ENCODE assay signal across 25 mouse cellular contexts in genomic region chr17:8478554-8478953, GRCm38 (mm10). TPM values are rescaled to one million over a fixed set of nuclear protein-coding genes. Genes with fewer than 3 reads are reported as not detected.
DNase-seq lines count a peak whose midpoint lies in the region; ATAC-seq and TF ChIP-seq lines count a peak whose summit lies in the region.
"Had no signal": no experiment of that assay in that cellular context is flagged by ENCODE, and none has a peak within 500 bp of the region (broad histone marks: within the 10 kb centered on the region; RNA-seq: fewer than 3 reads in every experiment).

No protein-coding gene starts in this region.

- intact Hi-C loops in gastrocnemius, adult 2 months (cut with DNase I) = no loop called here

- H3K36me3 ChIP-seq in embryonic facial prominence, embryonic 13.5 days = no peaks in the 10 kb centered on the region
- H3K36me3 ChIP-seq in embryonic facial prominence, embryonic 10.5 days (replicated peaks) = no peaks in the 10 kb centered on the region
- no peaks in the 10 kb centered on the region for H3K36me3 ChIP-seq in heart, embryonic 10.5 days
- H3K36me3 ChIP-seq: forebrain, embryonic 15.5 days; G1E had no signal

- H3K4me3 ChIP-seq in embryonic facial prominence, embryonic 13.5 days = no peak overlapping the region
- no peak overlapping the region for H3K4me3 ChIP-seq in embryonic facial prominence, embryonic 10.5 days
- no peak overlapping the region for H3K4me3 ChIP-seq in heart, embryonic 10.5 days
- H3K4me3 ChIP-seq in gastrocnemius, adult 2 months = no peak overlapping the region
- H3K4me3 ChIP-seq: forebrain, embryonic 13.5 days; forebrain, embryonic 15.5 days had no signal

- no peaks in the 10 kb centered on the region for H3K9me3 ChIP-seq in embryonic facial prominence, embryonic 13.5 days
- no peaks in the 10 kb centered on the region for H3K9me3 ChIP-seq in embryonic facial prominence, embryonic 10.5 days
- no peaks in the 10 kb centered on the region for H3K9me3 ChIP-seq in heart, embryonic 10.5 days
- H3K9me3 ChIP-seq: forebrain, embryonic 13.5 days; forebrain, embryonic 15.5 days; G1E had no signal

- TF ChIP-seq CTCF in gastrocnemius, adult 2 months (IDR thresholded peaks at IDR 0.05) = no peak

- no peaks in the 10 kb centered on the region for H3K27me3 ChIP-seq in embryonic facial prominence, embryonic 13.5 days
- H3K27me3 ChIP-seq in embryonic facial prominence, embryonic 10.5 days (replicated peaks; ENCODE audit: low read depth, poor library complexity, severe bottlenecking) = no peaks in the 10 kb centered on the region
- H3K27me3 ChIP-seq in heart, embryonic 10.5 days (ENCODE audit: insufficient read depth, poor library complexity, severe bottlenecking) = no peaks in the 10 kb centered on the region; the same call in 1 of the 2 replicates
- H3K27me3 ChIP-seq: forebrain, embryonic 13.5 days; forebrain, embryonic 15.5 days had no signal

- H3K4me1 ChIP-seq in embryonic facial prominence, embryonic 13.5 days = no peaks in the 10 kb centered on the region
- H3K4me1 ChIP-seq in embryonic facial prominence, embryonic 10.5 days = no peaks in the 10 kb centered on the region
- no peaks in the 10 kb centered on the region for H3K4me1 ChIP-seq in heart, embryonic 10.5 days
- H3K4me1 ChIP-seq: forebrain, embryonic 13.5 days; forebrain, embryonic 15.5 days had no signal

- no peak for ATAC-seq in embryonic facial prominence, embryonic 13.5 days (ENCODE audit: insufficient number of reproducible peaks, insufficient read depth, low FRiP score, low TSS enrichment, low read depth)
- ATAC-seq: CD4-positive, CD25-positive, alpha-beta regulatory T cell, adult 4 months; forebrain, embryonic 13.5 days; forebrain, embryonic 15.5 days; forebrain, postnatal 0 days had no signal

- H3K27ac ChIP-seq in embryonic facial prominence, embryonic 13.5 days = peak overlapping the region; percentile 57
- no peak overlapping the region for H3K27ac ChIP-seq in embryonic facial prominence, embryonic 10.5 days (replicated peaks)
- H3K27ac ChIP-seq in heart, embryonic 10.5 days = no peak overlapping the region
- no peak overlapping the region for H3K27ac ChIP-seq in gastrocnemius, adult 2 months
- H3K27ac ChIP-seq: forebrain, embryonic 13.5 days; forebrain, embryonic 15.5 days had no signal

- H3K4me2 ChIP-seq in embryonic facial prominence, embryonic 13.5 days = no peak overlapping the region
- H3K4me2 ChIP-seq: forebrain, embryonic 13.5 days; forebrain, embryonic 15.5 days had no signal

- H3K9ac ChIP-seq in embryonic facial prominence, embryonic 13.5 days = no peak overlapping the region
- H3K9ac ChIP-seq: forebrain, embryonic 13.5 days; forebrain, embryonic 15.5 days; forebrain, postnatal 0 days had no signal

- WGBS in embryonic facial prominence, embryonic 13.5 days = 43% methylated on average over 3 of the region's 3 CpGs
- WGBS in embryonic facial prominence, embryonic 10.5 days = 79% methylated on average over 3 of the region's 3 CpGs
- WGBS in heart, embryonic 10.5 days = 75% methylated on average over 3 of the region's 3 CpGs

- no peak for DNase-seq in embryonic facial prominence, embryonic 10.5 days (ENCODE audit: low spot score)
- peak; percentile 14 for DNase-seq in heart, adult 11 months
- DNase-seq in heart, embryonic 10.5 days (ENCODE audit: low spot score) = no peak
- DNase-seq in right cerebral cortex, adult 18-20 months = peak; percentile 35
- no peak for DNase-seq in right cerebral cortex, postnatal 14 days
- DNase-seq in telencephalon, adult 2 months (ENCODE audit: low read depth, low spot score) = peak; percentile 68
- DNase-seq in gastrocnemius, adult 2 months = no peak
- DNase-seq: adrenal gland, adult 8-10 months; adrenal gland, postnatal 14 days; adrenal gland, postnatal 36 days; B cell, adult 2 months; cerebellum, adult 11 months; cerebellum, adult 18-20 months; cerebellum, adult 8-10 months; cerebellum, adult 9-11 months; cerebellum, postnatal 14 days; cerebellum, postnatal 36 days; forebrain, postnatal 0 days had no signal

RNA-seq across cellular contexts. Expression of gene T, which starts 44.3 kb away (rescaled TPM):
- polyA plus RNA-seq in embryonic facial prominence, embryonic 13.5 days (2015; fragmentation: Nextera tagmentation; extraction: Ambion mirVana) = 0.99 and 1.0 TPM in 2 replicates
- 0.39 and 0.59 TPM in 2 replicates for polyA plus RNA-seq in embryonic facial prominence, embryonic 10.5 days (2016; fragmentation: Nextera tagmentation; extraction: Ambion mirVana)
- polyA plus RNA-seq in heart, embryonic 10.5 days (2016; fragmentation: Nextera tagmentation; extraction: Ambion mirVana) = 0.29 TPM in 1 of 2 replicates, not detected in the other
- total RNA-seq in gastrocnemius, adult 2 months (2021) = not detected
- total RNA-seq: adrenal gland, adult 18-20 months; adrenal gland, adult 8-10 months; adrenal gland, postnatal 14 days; adrenal gland, postnatal 36 days; common myeloid progenitor, adult 5-6 weeks had no signal
- polyA plus RNA-seq: CD4-positive, CD25-positive, alpha-beta regulatory T cell, adult 4 months; G1E had no signal

RNA-seq across cellular contexts. Expression of gene Pde10a, which starts 46.6 kb away (rescaled TPM):
- 6.2 and 6.3 TPM in 2 replicates for polyA plus RNA-seq in embryonic facial prominence, embryonic 13.5 days (2015; fragmentation: Nextera tagmentation; extraction: Ambion mirVana)
- 2.2 and 3.0 TPM in 2 replicates for polyA plus RNA-seq in embryonic facial prominence, embryonic 10.5 days (2016; fragmentation: Nextera tagmentation; extraction: Ambion mirVana)
- 2.8 and 3.5 TPM in 2 replicates for polyA plus RNA-seq in heart, embryonic 10.5 days (2016; fragmentation: Nextera tagmentation; extraction: Ambion mirVana)
- 1 to 10 TPM; 4.0 to 6.0 TPM for total RNA-seq in gastrocnemius, adult 2 months (2021)
- polyA plus RNA-seq: G1E had no signal

Comparison
In these comparisons a context has a peak if more than half of its experiments do, and no peak if none do; other contexts are left out.
1. DNase-seq: peak in heart, adult 11 months (single experiment), right cerebral cortex, adult 18-20 months (single experiment) and telencephalon, adult 2 months (single experiment); none in embryonic facial prominence, embryonic 10.5 days (single experiment), heart, embryonic 10.5 days (single experiment), right cerebral cortex, postnatal 14 days (single experiment) and gastrocnemius, adult 2 months (single experiment).